Mouse (Mus musculus): Measurements from ENCODE around the gene Snx25.

GRCm38 (mm10) chr8:45999138-45999783 lies 152.7 kb downstream of the Snx25 start, which contains the start of gene Lrp2bp:
- TF ChIP-seq CTCF (IDR thresholded peaks at IDR 0.05) (peak; percentile 45; the same call in 1 of the 2 replicates), EP300 (IDR thresholded peaks at IDR 0.05) (no peak)

Data from lung, postnatal 0 days (tissue).